Mouse (Mus musculus) heart, adult 8-10 months (tissue): ENCODE measurements at regions not wholly inside any gene's neighbourhood (a gene's known extent, or its start where the extent isn't known, plus 50 kb on each side); places are given as distances from the start of the nearest gene placed in this dataset.
"Not testable (repeated sequence)": the region's sequence is repeated elsewhere in the genome, so short reads cannot be mapped to it uniquely, and the experiment has no call there.

Experiments used
- DNase-seq: peaks from one replicate; pipeline ENCODE4 v3.0.0; 2022; ENCODE audit warnings: low spot score

- no peak for DNase-seq
These were observed 952.7 kb downstream of the Poteg start for GRCm38 (mm10) chr8:28400141-28400540.

- no peak for DNase-seq
These were observed 980.2 kb downstream of the Poteg start for GRCm38 (mm10) chr8:28427544-28428135.

DNA sequence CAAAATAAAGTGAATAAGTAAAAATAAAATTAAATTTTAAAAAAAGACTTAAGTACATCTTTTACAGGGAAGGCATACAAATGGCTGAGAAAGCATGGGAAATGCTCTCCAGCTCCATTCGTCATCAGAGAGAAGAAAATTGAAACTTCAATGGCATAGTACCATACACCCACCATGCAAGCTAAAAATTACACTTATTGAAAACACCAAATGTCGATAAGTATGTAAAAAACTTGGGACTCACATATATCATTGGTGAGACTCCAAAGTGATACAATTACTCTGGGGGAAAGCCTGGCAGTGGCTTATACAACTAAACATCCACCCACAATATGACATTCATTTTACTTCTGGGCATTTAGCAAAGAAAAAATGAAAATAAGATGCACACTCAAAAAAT, 1025.7 kb downstream of the Poteg start:
- no peak for DNase-seq

DNA sequence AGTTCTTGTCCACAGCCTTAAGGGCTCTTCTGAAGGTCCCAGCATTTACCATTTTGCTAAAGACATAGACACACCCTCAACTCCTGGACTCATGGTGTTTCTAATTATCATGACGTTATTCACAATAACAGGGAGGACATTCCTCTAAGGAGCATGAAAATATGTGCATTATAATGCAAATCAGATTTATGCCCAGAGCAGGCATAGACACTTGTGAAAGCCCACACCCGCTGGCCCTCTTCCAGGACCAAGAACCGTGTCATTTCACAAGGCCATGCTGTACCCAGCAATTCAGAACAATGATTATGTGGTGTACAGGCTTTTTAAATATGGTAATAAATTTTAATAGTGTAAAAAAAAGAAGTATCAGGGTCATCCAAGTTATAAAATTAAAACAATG, 1040.4 kb downstream of the Poteg start:
- no peak for DNase-seq

GRCm38 (mm10) chr8:28503488-28504319, 1056.2 kb downstream of the Poteg start:
- DNase-seq, result no peak

DNA sequence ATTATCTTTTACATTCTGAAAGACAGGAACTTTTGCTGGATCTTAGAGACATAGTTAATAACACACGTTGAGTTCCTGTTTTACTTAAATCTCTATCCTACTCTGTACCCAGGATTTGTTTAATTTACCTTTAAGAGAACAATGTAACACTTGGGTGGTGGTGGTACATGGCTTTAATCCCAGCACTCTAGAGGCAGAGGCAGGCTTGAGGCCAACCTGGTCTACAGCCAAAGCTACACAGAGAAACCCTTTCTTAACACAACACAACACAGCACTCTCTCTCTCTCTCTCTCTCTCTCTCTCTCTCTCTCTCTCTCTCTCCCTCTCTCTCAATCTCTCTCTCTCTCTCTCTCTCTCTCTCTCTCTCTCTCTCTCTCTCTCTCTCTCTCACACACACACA, 1076.0 kb downstream of the Poteg start:
- not testable (repeated sequence) for DNase-seq

GRCm38 (mm10) chr8:28547236-28547635, 1099.8 kb downstream of the Poteg start:
- no peak for DNase-seq

DNA sequence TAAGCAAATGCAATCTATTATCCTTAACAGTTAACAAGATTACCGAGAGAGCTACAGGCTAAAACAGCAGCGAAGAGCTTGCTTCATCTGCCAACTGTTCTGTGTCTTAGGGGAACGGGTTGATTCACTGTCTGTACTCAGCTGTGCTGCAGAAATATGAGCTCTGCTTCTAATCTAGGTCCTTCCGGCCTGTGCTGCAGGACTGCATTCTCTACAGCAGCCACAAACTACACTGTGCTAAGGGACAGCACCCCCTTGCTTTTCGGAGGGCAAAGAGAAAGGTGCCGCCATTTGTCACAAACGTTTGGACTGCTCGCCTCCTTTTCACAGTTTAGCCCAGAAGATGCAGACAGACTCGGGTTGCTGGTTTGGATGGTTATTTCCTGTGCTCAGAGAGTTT, 1112.4 kb downstream of the Poteg start:
- no peak for DNase-seq

GRCm38 (mm10) chr8:28579250-28579651, 1131.8 kb downstream of the Poteg start:
- DNase-seq, result no peak

DNA sequence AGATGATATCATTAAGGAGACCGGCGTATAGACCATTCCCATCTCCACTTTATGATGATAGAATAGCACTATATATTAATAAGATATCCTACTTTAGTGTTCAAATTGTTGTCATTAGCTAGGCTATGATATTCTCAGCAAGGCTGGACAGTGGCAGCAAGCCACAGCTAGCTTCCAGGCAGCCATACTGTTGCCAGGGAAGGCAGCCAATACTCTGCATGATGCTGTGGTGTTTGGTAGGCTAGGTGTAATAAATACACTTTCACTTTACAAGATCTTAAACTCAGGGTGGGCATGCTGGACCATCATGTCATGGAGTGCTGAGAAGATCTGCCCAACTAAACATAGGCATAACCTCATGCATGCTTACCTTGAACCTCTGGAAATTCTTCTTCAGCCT, 1133.4 kb downstream of the Poteg start:
- no peak for DNase-seq

DNA sequence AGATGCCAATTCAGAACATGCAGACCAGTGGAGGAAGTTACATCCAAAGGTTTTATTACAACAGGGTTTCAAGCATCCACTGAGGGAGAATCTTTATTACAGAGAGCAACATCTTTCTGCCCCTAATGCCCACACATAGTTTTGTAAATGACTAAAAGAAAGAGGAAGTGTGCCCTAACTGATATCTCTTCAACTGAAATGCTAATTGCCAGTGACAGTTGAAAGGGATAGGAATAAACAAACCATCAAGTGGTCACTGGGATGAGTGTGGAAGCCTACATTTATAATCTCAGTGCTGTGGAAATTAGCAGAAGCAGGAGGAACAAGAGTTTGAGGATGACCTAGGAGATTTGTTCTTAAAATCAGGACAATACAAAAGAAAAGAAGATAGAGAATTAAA, 1142.5 kb downstream of the Poteg start:
- no peak for DNase-seq

DNA sequence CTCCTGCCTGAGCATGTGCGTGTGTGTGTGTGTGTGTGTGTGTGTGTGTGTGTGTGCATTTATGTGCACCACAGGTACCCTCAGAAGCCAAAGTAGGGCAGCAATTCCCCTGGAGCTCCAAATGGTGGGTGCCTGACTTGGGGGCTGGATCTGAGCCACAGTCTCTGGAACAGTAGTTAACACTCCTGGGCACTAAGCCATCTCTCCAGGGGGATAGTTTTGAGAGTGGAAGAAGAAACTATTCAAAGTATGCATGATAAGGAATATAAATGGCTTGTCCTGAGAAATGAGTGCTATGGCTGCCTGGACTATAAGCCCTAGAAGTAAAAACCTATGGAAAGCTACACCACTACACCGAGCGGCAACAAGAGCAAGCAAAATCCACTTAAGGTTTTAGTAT, 1145.8 kb downstream of the Poteg start:
- no peak for DNase-seq

- peak; percentile 38 for DNase-seq
These were observed 1146.7 kb downstream of the Poteg start for GRCm38 (mm10) chr8:28594191-28594590.

GRCm38 (mm10) chr8:28594606-28595005, 1147.1 kb downstream of the Poteg start:
- DNase-seq, result no peak

DNA sequence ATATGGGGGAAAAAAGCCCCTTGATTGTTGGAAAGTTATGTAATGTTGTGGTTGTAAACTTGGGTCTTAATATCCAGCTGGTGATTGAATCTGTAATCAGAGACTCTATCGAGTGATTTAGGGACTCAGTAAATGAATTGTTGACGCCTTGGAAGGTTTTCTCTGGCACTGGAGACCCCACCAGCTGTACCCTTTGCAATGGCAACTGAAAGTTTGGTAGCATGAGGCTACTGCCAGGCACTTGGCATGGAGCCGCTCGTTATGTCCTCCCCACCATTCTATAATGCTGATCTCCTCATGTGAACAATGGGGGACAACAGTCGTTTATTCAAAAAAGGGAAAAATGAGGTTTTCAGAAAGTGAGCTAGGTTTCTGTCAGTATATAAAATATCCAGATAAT, 1148.4 kb downstream of the Poteg start:
- DNase-seq, result no peak
